8 mouse cellular contexts compared by ENCODE assay signal in the genomic region with DNA sequence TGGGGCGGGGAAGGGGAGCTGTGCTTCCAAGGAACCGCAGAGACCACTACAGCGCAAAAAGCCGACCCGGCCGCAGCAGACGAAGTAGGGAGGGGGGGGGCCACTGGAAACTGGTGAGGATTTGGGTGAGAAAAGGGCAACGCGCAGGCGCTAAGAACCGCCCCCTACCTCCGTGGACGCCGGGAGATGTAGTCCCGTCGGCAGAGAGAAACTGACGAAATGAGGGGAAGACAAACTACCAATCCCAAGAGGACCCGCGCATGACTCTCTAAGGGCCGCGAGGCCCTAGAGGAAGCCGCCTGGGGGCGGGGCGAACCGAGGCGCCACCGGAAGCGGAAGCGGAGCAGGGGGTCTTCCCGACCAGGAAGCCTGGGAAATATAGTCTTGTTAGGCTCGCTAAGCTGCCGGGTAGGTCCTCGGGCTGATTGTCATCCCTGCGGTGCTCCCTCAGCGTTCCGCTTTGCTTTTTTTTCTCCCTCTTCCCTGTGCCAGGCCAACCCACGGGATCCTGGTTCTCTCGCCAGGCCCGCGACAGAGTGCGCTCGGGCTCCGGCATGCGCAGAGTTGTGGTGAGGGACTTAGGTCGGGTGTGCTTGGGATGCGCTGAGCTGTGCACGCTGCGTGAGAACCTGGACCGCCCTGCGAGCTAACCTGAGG. TPM values are rescaled to one million over a fixed set of nuclear protein-coding genes. Genes with fewer than 3 reads are reported as not detected.
DNase-seq lines count a peak whose midpoint lies in the region; ATAC-seq lines count a peak whose summit lies in the region.

A gene (plus strand): TSS at position 313 of the 657 bp plus-strand sequence.

- H3K27ac ChIP-seq in hindbrain, embryonic 12.5 days, result peak within 1 kb of the TSS; percentile 91

- H3K9me3 ChIP-seq in hindbrain, embryonic 12.5 days (replicated peaks), result no peaks in the 10 kb centered on the region

- DNase-seq in NIH3T3 (ENCODE audit: low read depth), result peak; percentile 99
- DNase-seq in cerebellum, postnatal 10 days, result peak; percentile 99 to 100
- peak; percentile 97 to 98 for DNase-seq in frontal cortex, postnatal 10 days (ENCODE audit: low spot score in 2 of 2)
- DNase-seq in layer of hippocampus, postnatal 14 days (ENCODE audit: low spot score in 2 of 2), result peak; percentile 96 to 99
- peak; percentile 97 for DNase-seq in lung, postnatal 14 days
- peak; percentile 95 for DNase-seq in retina, adult 2 months (ENCODE audit: low read depth, low spot score)
- peak; percentile 97 to 99 for DNase-seq in thymus, postnatal 36 days

- peak within 1 kb of the TSS; percentile 97 for H3K4me2 ChIP-seq in hindbrain, embryonic 12.5 days (replicated peaks)

- peaks cover 25% of the 10 kb centered on the region for H3K4me1 ChIP-seq in hindbrain, embryonic 12.5 days

- peak within 1 kb of the TSS; percentile 74 for H3K4me3 ChIP-seq in hindbrain, embryonic 12.5 days

- under 1% methylated on average over 50 of the region's 50 CpGs for WGBS in hindbrain, embryonic 12.5 days

- H3K9ac ChIP-seq in hindbrain, embryonic 12.5 days, result peak within 1 kb of the TSS; percentile 88

- peak; percentile 94 for ATAC-seq in hindbrain, embryonic 12.5 days (ENCODE audit: low FRiP score)

- H3K36me3 ChIP-seq in hindbrain, embryonic 12.5 days, result peaks cover 38% of the 10 kb centered on the region

- H3K27me3 ChIP-seq in hindbrain, embryonic 12.5 days, result no peaks in the 10 kb centered on the region

RNA-seq across cellular contexts. Expression of the gene that starts here (rescaled TPM):
- polyA plus RNA-seq in hindbrain, embryonic 12.5 days (2016; fragmentation: Nextera tagmentation; extraction: Ambion mirVana), result 19.8 and 20.8 TPM in 2 replicates
- 10 to 100 TPM; 10.2 to 13.2 TPM for total RNA-seq in layer of hippocampus, postnatal 14 days (2021)

Comparison
In these comparisons a context has a peak if more than half of its experiments do, and no peak if none do; other contexts are left out.
1. Peak in every context shown above with its lines: DNase-seq, ATAC-seq, H3K4me3 ChIP-seq and H3K27ac ChIP-seq.